Mouse (Mus musculus): ENCODE measurements around the gene Kcnip1.

Gene Kcnip1

GRCm38 (mm10) chr11:33980146-33980545 is 12.8 kb downstream of the Kcnip1 start:
- DNase-seq: no peak

GRCm38 (mm10) chr11:33975121-33975520 is 17.8 kb downstream of the Kcnip1 start:
- DNase-seq: no peak

- no peak for DNase-seq
Observed at GRCm38 (mm10) chr11:33974341-33975040, 18.5 kb downstream of the Kcnip1 start.

- no peak for DNase-seq
Observed at GRCm38 (mm10) chr11:33972114-33972513, 20.8 kb downstream of the Kcnip1 start.

- no peak for DNase-seq
Observed at GRCm38 (mm10) chr11:33969199-33969598, 23.8 kb downstream of the Kcnip1 start.

GRCm38 (mm10) chr11:33967708-33968107 is 25.2 kb downstream of the Kcnip1 start:
- no peak for DNase-seq

- DNase-seq: no peak
Observed at GRCm38 (mm10) chr11:33965380-33965779, 27.6 kb downstream of the Kcnip1 start.

GRCm38 (mm10) chr11:33962688-33963407 is 30.1 kb downstream of the Kcnip1 start, which contains the start of gene Kcnmb1:
TSS of gene Kcnmb1 (plus strand) at chr11:33963013.
- peak; percentile 6 for DNase-seq

GRCm38 (mm10) chr11:33962178-33962577 is 30.8 kb downstream of the Kcnip1 start:
- no peak for DNase-seq

- peak; percentile 38 for DNase-seq
Observed at GRCm38 (mm10) chr11:33958713-33959112, 34.2 kb downstream of the Kcnip1 start.

GRCm38 (mm10) chr11:33957595-33957994 is 35.4 kb downstream of the Kcnip1 start:
- no peak for DNase-seq

GRCm38 (mm10) chr11:33956623-33957022 is 36.3 kb downstream of the Kcnip1 start:
- DNase-seq: no peak

GRCm38 (mm10) chr11:33955982-33956381 is 37.0 kb downstream of the Kcnip1 start:
- DNase-seq: no peak

GRCm38 (mm10) chr11:33951684-33952625 is 41.0 kb downstream of the Kcnip1 start:
- no peak for DNase-seq

GRCm38 (mm10) chr11:33951155-33951554 is 41.8 kb downstream of the Kcnip1 start:
- no peak for DNase-seq

GRCm38 (mm10) chr11:33946501-33946900 is 46.5 kb downstream of the Kcnip1 start:
- DNase-seq: no peak

GRCm38 (mm10) chr11:33944786-33945328 is 48.1 kb downstream of the Kcnip1 start:
- DNase-seq: no peak

GRCm38 (mm10) chr11:33944067-33944785 is 48.7 kb downstream of the Kcnip1 start:
- no peak for DNase-seq

GRCm38 (mm10) chr11:33943565-33943964 is 49.4 kb downstream of the Kcnip1 start:
- no peak for DNase-seq

GRCm38 (mm10) chr11:33939456-33940113 is 53.4 kb downstream of the Kcnip1 start:
- DNase-seq: no peak

- DNase-seq: no peak
Observed at GRCm38 (mm10) chr11:33938561-33939274, 54.2 kb downstream of the Kcnip1 start.

Data from kidney, adult 18-20 months (tissue).